Mouse (Mus musculus): ENCODE data around the gene Anks1b.

DNA sequence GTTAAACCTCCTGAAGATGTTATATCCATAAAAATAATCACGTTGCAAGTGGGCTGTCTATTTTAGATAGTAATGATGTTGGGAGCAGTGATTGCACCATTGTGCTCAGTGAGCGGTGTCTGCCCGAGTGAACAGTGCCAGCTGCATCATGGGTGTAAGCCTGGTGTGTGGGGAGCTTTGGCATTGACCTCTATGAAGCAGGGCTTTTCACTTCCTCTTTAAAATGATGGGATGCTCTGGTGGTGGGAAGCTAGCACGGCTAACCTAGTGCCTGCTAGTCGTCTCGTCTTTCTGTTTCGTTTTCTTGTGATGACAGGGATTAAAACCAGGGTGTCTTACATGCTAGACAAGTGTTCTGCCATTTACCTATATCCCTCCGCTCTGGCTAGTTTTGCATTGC lies 10.3 kb downstream of the Anks1b start:
- no peak for TF ChIP-seq CTCF (IDR thresholded peaks at IDR 0.05; ENCODE audit: extremely low read depth, insufficient read length, insufficient replicate concordance, low read depth, low read length)
- TF ChIP-seq POLR2A (IDR thresholded peaks at IDR 0.05; ENCODE audit: low read depth, low read length) = no peak

Measured in small intestine, adult 2 months (tissue).